Mouse (Mus musculus): ENCODE results near the gene Rnf187. TPM values are rescaled to one million over a fixed set of nuclear protein-coding genes. Genes with fewer than 3 reads are reported as not detected.

The Rnf187 gene
- 457 and 463 TPM in 2 replicates for polyA plus RNA-seq (2014; fragmentation: Nextera tagmentation; extraction: Ambion mirVana)

DNA sequence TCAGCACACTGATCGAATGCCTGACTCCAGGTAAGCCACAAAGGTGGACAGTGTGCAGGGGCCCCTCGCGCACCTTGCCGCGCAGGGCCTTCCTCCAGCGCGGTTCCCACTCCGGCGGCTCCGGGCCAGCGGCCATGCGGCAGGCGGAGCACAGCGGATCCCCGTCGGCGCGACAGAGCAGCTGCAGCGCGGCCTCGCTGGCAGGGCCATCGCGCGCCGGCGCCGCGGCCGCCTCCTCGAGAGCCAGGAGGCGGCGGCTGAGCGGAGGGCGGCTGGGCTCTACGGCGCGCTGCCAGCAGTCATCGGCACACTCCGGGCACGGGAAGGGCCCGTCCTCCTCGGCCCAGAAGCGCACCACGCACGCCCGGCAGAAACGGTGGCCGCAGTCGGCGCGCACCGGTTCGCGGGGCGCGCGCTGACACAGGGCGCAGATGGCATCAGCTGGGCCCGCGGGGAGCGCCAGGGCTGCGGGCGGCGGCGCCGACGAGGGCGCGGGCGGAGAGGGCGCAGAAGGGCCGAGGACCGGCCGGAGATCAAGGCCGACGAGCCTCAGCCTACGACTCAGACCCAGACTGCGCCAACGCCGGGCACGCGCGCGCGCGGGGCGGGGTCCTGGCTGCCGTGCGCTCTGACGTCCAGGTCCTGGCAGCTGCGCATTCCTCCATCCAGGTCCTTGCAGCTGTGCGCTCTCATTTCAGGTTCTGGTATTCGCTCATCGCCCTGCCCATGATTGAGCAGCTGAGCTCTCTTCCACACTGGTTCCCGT, at the start of gene Rnf187:
Gene Rnf187 (minus strand): TSS at position 595 of the 766 bp plus-strand sequence.
- H3K9me3 ChIP-seq (replicated peaks; ENCODE audit: control insufficient read depth, low read length) = no peaks in the 10 kb centered on the region
- H3K9ac ChIP-seq (ENCODE audit: low read length) = peak within 1 kb of the TSS; percentile 98
- H3K27me3 ChIP-seq (replicated peaks; ENCODE audit: control insufficient read depth, insufficient read depth, low read length) = no peaks in the 10 kb centered on the region
- H3K27ac ChIP-seq (ENCODE audit: low read depth, low read length) = peak within 1 kb of the TSS; percentile 93
- H3K4me2 ChIP-seq (ENCODE audit: low read length) = peak within 1 kb of the TSS; percentile 85
- peak; percentile 96 for DNase-seq (ENCODE audit: low spot score)
- H3K4me3 ChIP-seq (ENCODE audit: low read depth, low read length) = peak within 1 kb of the TSS; percentile 96
- peaks cover 9% of the 10 kb centered on the region for H3K4me1 ChIP-seq (ENCODE audit: control insufficient read depth, insufficient read depth, low read length)
- peak; percentile 99 for ATAC-seq
- WGBS = under 1% methylated on average over 68 of the region's 95 CpGs
- H3K36me3 ChIP-seq (ENCODE audit: control insufficient read depth, insufficient read depth, low read length) = peaks cover 32% of the 10 kb centered on the region

DNA sequence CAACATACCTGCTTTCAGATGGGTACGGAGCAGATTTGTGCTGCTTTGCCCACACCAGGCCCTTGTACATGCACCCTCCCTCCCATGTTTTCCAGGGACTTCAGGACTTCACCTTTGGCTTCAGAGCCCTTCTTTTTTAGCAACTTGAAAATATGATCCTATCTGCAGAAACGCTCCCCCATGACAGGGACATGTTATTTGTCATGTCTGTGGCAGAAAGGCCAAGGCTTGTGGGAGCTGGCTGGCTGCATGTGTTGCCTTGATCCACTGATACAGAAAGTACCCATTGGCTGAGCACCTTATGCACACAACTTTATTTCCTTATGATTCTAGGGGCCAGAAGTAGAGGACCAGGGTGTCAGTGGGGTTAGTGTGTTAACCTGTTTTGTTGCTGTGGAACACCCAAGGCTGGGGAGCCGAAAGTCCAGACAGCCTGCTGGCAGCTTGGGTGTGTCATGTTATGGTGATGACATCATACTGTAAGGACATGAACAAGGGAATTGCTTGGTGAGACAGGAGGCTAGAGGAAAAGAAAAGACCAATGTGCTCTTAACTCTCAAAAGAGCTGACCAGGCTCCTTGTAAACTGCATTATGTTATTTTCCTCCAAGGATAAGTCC, 46.7 kb upstream of the Rnf187 start:
- Histone ChIP-seq H3K9me3 (replicated peaks; ENCODE audit: control insufficient read depth, low read length) (no peaks in the 10 kb centered on the region), H3K36me3 (ENCODE audit: control insufficient read depth, insufficient read depth, low read length) (peaks cover 80% of the 10 kb centered on the region), H3K27me3 (replicated peaks; ENCODE audit: control insufficient read depth, insufficient read depth, low read length) (no peaks in the 10 kb centered on the region), H3K9ac (ENCODE audit: low read length) (no peak overlapping the region), H3K27ac (ENCODE audit: low read depth, low read length) (no peak overlapping the region), H3K4me3 (ENCODE audit: low read depth, low read length) (no peak overlapping the region), H3K4me2 (ENCODE audit: low read length) (no peak overlapping the region), H3K4me1 (ENCODE audit: control insufficient read depth, insufficient read depth, low read length) (no peaks in the 10 kb centered on the region)
- ATAC-seq (no peak), DNase-seq (ENCODE audit: low spot score) (no peak)
- WGBS = 94% methylated on average over 3 of the region's 3 CpGs

DNA sequence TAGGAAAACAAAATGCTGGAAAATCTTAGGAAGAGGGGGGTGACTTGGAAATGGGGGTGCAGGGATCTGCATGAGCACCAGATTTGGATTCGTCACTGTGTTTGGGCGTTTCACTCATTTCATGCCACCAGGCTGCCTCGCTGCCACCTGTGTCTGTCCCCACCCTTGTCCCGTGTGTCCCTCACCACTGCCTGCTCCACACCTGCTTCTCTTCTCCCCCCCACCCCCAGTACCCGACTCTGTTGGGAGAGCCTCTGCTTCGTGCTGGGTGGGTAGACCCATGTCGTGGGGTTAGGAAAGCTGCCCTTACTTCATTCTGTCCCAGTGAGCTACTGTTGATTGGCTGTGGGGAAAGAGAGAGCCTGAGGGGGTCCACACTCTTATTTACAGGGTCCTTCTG, 45.9 kb upstream of the Rnf187 start:
- 95% methylated on average over 7 of the region's 7 CpGs for WGBS
- Histone ChIP-seq H3K27me3 (replicated peaks; ENCODE audit: control insufficient read depth, insufficient read depth, low read length) (no peaks in the 10 kb centered on the region), H3K9me3 (replicated peaks; ENCODE audit: control insufficient read depth, low read length) (no peaks in the 10 kb centered on the region), H3K4me1 (ENCODE audit: control insufficient read depth, insufficient read depth, low read length) (peaks cover 2% of the 10 kb centered on the region), H3K4me2 (ENCODE audit: low read length) (no peak overlapping the region), H3K4me3 (ENCODE audit: low read depth, low read length) (no peak overlapping the region), H3K27ac (ENCODE audit: low read depth, low read length) (no peak overlapping the region), H3K9ac (ENCODE audit: low read length) (no peak overlapping the region), H3K36me3 (ENCODE audit: control insufficient read depth, insufficient read depth, low read length) (peaks cover 73% of the 10 kb centered on the region)
- ATAC-seq (no peak), DNase-seq (ENCODE audit: low spot score) (no peak)

DNA sequence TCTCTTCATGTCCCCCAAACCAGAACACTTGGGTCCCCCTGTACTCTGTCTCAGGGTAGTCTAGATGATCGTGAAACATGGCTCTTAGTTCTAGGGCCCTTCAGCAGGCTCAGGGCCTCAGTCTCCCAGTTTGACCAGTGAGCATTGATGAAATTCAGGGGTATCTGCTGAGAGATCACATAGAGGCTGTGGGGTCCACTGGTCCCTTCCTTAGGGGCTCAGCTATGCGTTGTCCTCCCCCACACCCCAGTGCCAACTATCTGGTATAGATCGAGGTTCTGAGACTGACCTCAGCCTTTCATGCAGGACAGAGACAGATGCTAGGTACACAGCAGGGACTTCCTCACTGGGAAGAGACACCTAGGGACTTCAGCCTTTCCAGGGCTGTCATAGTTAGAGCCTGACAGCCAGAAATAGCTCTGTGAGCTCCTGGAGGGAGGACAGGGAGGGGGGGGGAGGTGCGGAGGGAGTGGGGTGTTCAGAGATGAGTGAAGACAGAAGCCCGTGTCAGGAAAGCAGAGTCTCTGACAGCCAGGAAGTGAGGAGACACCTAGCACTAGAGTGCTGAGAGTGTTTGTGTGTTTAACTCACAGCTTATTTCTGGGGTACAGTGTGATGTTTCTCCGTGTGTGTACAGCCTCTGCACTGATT, 45.1 kb upstream of the Rnf187 start:
- no peak for ATAC-seq
- peaks cover 65% of the 10 kb centered on the region for H3K36me3 ChIP-seq (ENCODE audit: control insufficient read depth, insufficient read depth, low read length)
- no peak overlapping the region for H3K4me3 ChIP-seq (ENCODE audit: low read depth, low read length)
- no peak overlapping the region for H3K27ac ChIP-seq (ENCODE audit: low read depth, low read length)
- no peak for DNase-seq (ENCODE audit: low spot score)
- no peaks in the 10 kb centered on the region for H3K27me3 ChIP-seq (replicated peaks; ENCODE audit: control insufficient read depth, insufficient read depth, low read length)
- peaks cover 10% of the 10 kb centered on the region for H3K4me1 ChIP-seq (ENCODE audit: control insufficient read depth, insufficient read depth, low read length)
- H3K9ac ChIP-seq (ENCODE audit: low read length) = no peak overlapping the region
- no peak overlapping the region for H3K4me2 ChIP-seq (ENCODE audit: low read length)
- no peaks in the 10 kb centered on the region for H3K9me3 ChIP-seq (replicated peaks; ENCODE audit: control insufficient read depth, low read length)
- WGBS = 91% methylated on average over 6 of the region's 6 CpGs

DNA sequence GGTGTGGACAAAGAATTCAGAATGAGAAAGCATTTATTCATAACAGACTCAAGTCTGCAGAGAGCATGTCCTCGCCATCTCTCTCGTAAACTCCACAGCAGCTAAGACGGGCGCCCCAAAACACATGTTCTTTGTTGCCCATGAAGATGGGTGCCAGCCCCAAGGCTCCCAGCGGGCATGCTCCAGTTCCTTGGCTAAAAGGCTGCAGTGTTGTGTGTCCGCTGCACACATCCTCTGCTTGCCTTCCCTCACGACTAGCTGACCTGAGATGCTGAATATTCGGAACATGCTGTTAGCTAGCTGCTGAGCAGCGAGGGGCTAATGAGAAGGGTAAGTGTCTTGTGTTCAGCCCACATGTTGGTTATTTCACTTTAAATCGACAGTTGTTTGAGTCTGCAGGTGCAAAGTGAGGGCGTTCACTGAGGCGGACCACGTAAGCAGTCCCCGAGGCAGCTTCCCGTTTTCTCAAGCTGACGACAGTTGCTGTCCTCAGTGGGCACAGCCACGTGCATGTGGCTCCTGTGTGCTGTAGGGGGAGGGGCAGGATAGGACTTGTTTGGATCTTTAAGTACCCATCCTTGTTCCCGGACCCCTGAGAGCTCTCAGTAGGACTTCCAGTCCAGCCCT, 43.9 kb upstream of the Rnf187 start:
- 89% methylated on average over 18 of the region's 18 CpGs for WGBS
- no peaks in the 10 kb centered on the region for H3K27me3 ChIP-seq (replicated peaks; ENCODE audit: control insufficient read depth, insufficient read depth, low read length)
- no peak overlapping the region for H3K4me2 ChIP-seq (ENCODE audit: low read length)
- DNase-seq (ENCODE audit: low spot score) = no peak
- no peak overlapping the region for H3K9ac ChIP-seq (ENCODE audit: low read length)
- peaks cover 13% of the 10 kb centered on the region for H3K4me1 ChIP-seq (ENCODE audit: control insufficient read depth, insufficient read depth, low read length)
- peaks cover 52% of the 10 kb centered on the region for H3K36me3 ChIP-seq (ENCODE audit: control insufficient read depth, insufficient read depth, low read length)
- no peak overlapping the region for H3K4me3 ChIP-seq (ENCODE audit: low read depth, low read length)
- no peak overlapping the region for H3K27ac ChIP-seq (ENCODE audit: low read depth, low read length)
- H3K9me3 ChIP-seq (replicated peaks; ENCODE audit: control insufficient read depth, low read length) = no peaks in the 10 kb centered on the region
- no peak for ATAC-seq

DNA sequence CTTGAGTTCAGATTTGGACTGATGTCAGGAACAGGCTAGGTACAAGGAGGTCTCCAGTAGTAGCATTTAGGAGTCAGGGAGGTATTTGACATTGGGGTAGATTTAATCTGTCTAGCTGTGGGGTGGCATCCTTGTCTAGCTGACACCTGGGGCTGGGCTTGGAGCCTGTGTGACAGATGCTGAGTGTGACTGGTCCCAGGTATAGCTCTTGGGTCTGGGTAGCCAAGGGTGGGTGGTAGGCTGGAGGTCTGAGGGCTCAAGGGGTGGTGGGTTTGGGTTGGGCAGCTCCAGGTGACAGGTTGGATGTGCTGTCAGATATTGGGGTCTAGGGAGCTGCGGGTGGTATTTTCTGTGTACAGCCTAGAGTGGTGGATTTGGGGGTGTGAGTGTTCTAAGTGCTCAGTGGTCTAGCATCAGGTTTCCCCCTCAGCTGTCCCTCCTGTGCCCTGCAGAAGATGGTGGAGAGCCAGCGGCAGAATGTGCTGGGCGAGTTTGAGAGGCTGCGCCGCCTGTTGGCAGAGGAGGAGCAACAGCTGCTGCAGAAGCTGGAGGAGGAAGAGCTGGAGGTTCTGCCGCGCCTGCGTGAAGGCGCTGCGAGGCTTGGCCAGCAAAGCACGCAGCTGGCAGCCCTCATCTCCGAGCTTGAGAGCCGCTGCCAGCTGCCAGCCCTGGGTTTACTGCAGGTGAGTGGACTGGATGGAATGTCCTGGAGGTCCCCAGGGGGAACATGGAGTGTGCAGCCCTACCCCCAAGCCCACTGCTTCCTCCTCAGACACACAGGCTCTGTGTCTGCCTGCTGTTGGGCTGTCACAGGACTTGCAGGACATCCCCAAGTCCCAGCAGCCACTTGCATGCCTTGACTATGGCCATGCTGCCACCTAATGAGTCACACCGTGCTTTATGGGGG, 43.1 kb upstream of the Rnf187 start:
- Histone ChIP-seq H3K4me2 (ENCODE audit: low read length) (no peak overlapping the region), H3K4me3 (ENCODE audit: low read depth, low read length) (no peak overlapping the region), H3K9me3 (replicated peaks; ENCODE audit: control insufficient read depth, low read length) (no peaks in the 10 kb centered on the region), H3K36me3 (ENCODE audit: control insufficient read depth, insufficient read depth, low read length) (peaks cover 47% of the 10 kb centered on the region), H3K4me1 (ENCODE audit: control insufficient read depth, insufficient read depth, low read length) (peaks cover 16% of the 10 kb centered on the region), H3K27ac (ENCODE audit: low read depth, low read length) (no peak overlapping the region), H3K9ac (ENCODE audit: low read length) (no peak overlapping the region), H3K27me3 (replicated peaks; ENCODE audit: control insufficient read depth, insufficient read depth, low read length) (no peaks in the 10 kb centered on the region)
- peak; percentile 57 for DNase-seq (ENCODE audit: low spot score)
- no peak for ATAC-seq
- 63% methylated on average over 14 of the region's 14 CpGs for WGBS

DNA sequence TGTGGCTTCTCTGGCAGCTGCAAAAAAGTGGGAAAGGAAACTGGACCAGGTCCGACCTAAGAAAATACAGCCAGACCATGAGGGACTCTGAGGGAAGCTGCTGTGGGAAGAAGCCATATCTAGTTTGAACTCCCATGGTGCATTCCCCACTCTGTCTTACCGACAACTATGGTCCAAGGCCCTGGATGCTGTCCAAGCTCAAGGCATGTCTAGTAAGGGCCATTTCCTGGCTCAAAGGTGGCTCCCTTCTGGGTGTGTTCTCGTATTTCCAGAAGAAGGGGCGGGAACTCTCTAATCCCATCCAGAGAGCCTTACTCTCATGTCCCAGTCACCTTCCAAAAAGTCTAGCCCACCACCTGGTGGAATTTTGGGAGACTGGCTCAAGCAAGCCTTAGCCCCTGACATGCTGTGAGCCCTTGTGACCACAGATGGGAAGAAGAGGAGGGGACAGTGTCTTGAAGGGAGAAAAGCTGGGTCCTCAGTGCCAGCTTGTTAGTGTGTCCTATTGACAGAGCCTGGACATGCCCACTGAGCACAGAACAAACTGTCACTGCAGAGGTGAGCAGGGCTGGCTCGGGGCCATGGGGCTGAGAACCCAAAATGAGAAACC, 41.8 kb upstream of the Rnf187 start:
- peaks cover 34% of the 10 kb centered on the region for H3K36me3 ChIP-seq (ENCODE audit: control insufficient read depth, insufficient read depth, low read length)

DNA sequence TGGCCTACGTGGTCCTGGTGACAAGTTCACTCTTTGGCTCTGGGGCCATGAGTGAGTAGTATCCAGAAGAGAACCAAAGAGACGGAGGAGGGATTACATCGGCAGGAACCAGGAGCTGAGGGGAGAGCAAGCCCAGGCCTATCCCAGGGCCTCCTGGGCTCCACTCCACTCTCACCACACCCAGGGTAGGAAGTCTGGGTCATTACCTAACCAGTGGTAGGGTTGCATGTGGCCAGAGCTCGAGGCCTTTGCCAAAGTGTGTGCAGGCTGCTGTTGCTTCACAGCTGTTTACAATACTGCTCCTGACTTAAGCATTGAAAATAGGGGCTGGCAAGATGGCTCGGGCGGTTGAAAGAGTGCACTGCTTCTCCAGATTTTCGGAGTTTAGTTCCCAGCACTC, 40.9 kb upstream of the Rnf187 start:
- ATAC-seq = no peak
- 86% methylated on average over 7 of the region's 7 CpGs for WGBS
- peak overlapping the region; percentile 100 for H3K4me2 ChIP-seq (ENCODE audit: low read length)
- no peak for DNase-seq (ENCODE audit: low spot score)
- H3K4me1 ChIP-seq (ENCODE audit: control insufficient read depth, insufficient read depth, low read length) = peaks cover 18% of the 10 kb centered on the region
- H3K4me3 ChIP-seq (ENCODE audit: low read depth, low read length) = 0 out of 2 replicates have a peak overlapping the region, but pooled peaks have one; percentile 99
- peak overlapping the region; percentile 4 for H3K9ac ChIP-seq (ENCODE audit: low read length)
- H3K36me3 ChIP-seq (ENCODE audit: control insufficient read depth, insufficient read depth, low read length) = peaks cover 25% of the 10 kb centered on the region
- no peak overlapping the region for H3K27ac ChIP-seq (ENCODE audit: low read depth, low read length)
- no peaks in the 10 kb centered on the region for H3K27me3 ChIP-seq (replicated peaks; ENCODE audit: control insufficient read depth, insufficient read depth, low read length)
- H3K9me3 ChIP-seq (replicated peaks; ENCODE audit: control insufficient read depth, low read length) = no peaks in the 10 kb centered on the region

More for the DNA sequence above, 41.8 kb upstream of the Rnf187 start:
- WGBS = 68% methylated on average over 5 of the region's 5 CpGs
- H3K4me1 ChIP-seq (ENCODE audit: control insufficient read depth, insufficient read depth, low read length) = peaks cover 16% of the 10 kb centered on the region
- ATAC-seq = no peak
- H3K4me3 ChIP-seq (ENCODE audit: low read depth, low read length) = no peak overlapping the region
- no peaks in the 10 kb centered on the region for H3K9me3 ChIP-seq (replicated peaks; ENCODE audit: control insufficient read depth, low read length)
- DNase-seq (ENCODE audit: low spot score) = no peak
- H3K4me2 ChIP-seq (ENCODE audit: low read length) = no peak overlapping the region
- H3K27me3 ChIP-seq (replicated peaks; ENCODE audit: control insufficient read depth, insufficient read depth, low read length) = no peaks in the 10 kb centered on the region
- no peak overlapping the region for H3K9ac ChIP-seq (ENCODE audit: low read length)
- no peak overlapping the region for H3K27ac ChIP-seq (ENCODE audit: low read depth, low read length)
